Mouse (Mus musculus) liver, embryonic 11.5 days (tissue): ENCODE measurements around the gene Arfip1. TPM values are rescaled to one million over a fixed set of nuclear protein-coding genes. Genes with fewer than 3 reads are reported as not detected.

ENCODE experiments used
- ATAC-seq: fragments of 200-750 bp; cut with Nextera tagmentation; replicated peaks from 2 replicates; pipeline ENCODE4 v1.8.0; 2017; ENCODE audit warnings: moderate number of reproducible peaks, mild to moderate bottlenecking, moderate TSS enrichment, moderate library complexity; ENCODE audit not compliant: low FRiP score
- DNase-seq: peaks from one replicate; pipeline ENCODE4 v3.0.0-alpha.2; 2017; ENCODE audit warnings: low spot score
- H3K27ac ChIP-seq: fragments of 300-500 bp; sonication (generic); 2 replicates; pipeline ENCODE4 v1.5.1; 2014; ENCODE audit warnings: mild to moderate bottlenecking, low read depth, low read length, control low read depth
- H3K27me3 ChIP-seq: fragments of 300-500 bp; sonication (generic); replicated peaks from 2 replicates; pipeline ENCODE4 v1.6.1; 2014; ENCODE audit warnings: low read length, mixed read lengths; ENCODE audit not compliant: control insufficient read depth, insufficient read depth
- H3K36me3 ChIP-seq: fragments of 300-500 bp; sonication (generic); 2 replicates; pipeline ENCODE4 v1.6.1; 2014; ENCODE audit warnings: mild to moderate bottlenecking, low read length, moderate library complexity, mixed read lengths; ENCODE audit not compliant: control insufficient read depth, insufficient read depth
- H3K4me1 ChIP-seq: fragments of 300-500 bp; sonication (generic); replicated peaks from 2 replicates; pipeline ENCODE4 v1.6.1; 2014; ENCODE audit warnings: low read length, mixed read lengths; ENCODE audit not compliant: control insufficient read depth, insufficient read depth
- H3K4me2 ChIP-seq: fragments of 300-500 bp; sonication (generic); 2 replicates; pipeline ENCODE4 v1.6.1; 2014; ENCODE audit warnings: mild to moderate bottlenecking, control low read depth, moderate library complexity
- H3K4me3 ChIP-seq: fragments of 300-500 bp; sonication (generic); 2 replicates; pipeline ENCODE4 v1.5.1; 2014; ENCODE audit warnings: low read depth, low read length, control low read depth
- H3K9ac ChIP-seq: fragments of 300-500 bp; sonication (generic); 2 replicates; pipeline ENCODE4 v1.6.1; 2014; ENCODE audit warnings: low read depth, low read length, control low read depth
- H3K9me3 ChIP-seq: fragments of 300-500 bp; sonication (generic); 2 replicates; pipeline ENCODE4 v1.6.1; 2016; ENCODE audit warnings: low read length, inconsistent platforms, mixed read lengths; ENCODE audit not compliant: control insufficient read depth
- WGBS: fragments of 180-500 bp; shearing (Covaris S2); extraction: QIAGEN DNeasy Blood & Tissue Kit; methylation state at CpG from one replicate; pipeline ENCODE4 v1.1.7; 2014; 5-methylcytosine and 5-hydroxymethylcytosine counted together
- polyA plus RNA-seq: library from polyadenylated mRNA; unstranded; fragments of >200 nt; fragmentation: Nextera tagmentation; extraction: Ambion mirVana; gene quantifications from 2 replicates; pipeline ENCODE4 v1.2.1, GENCODE M21; 2014

Arfip1 gene
- polyA plus RNA-seq, 1 experiment from 2014 or later, result 30.9 TPM

- H3K9me3 ChIP-seq, result no peaks in the 10 kb centered on the region
- ATAC-seq, result no peak
Observed at GRCm38 (mm10) chr3:84593274-84593673, 10.8 kb upstream of the Arfip1 start, which contains the start of gene Tigd4. TSS of gene Tigd4 (plus strand) at chr3:84593574.

GRCm38 (mm10) chr3:84586736-84587135 lies 4.3 kb upstream of the Arfip1 start:
- Histone ChIP-seq H3K4me3 (no peak overlapping the region), H3K9ac (no peak overlapping the region), H3K27me3 (no peaks in the 10 kb centered on the region), H3K27ac (no peak overlapping the region), H3K9me3 (no peaks in the 10 kb centered on the region), H3K4me1 (no peaks in the 10 kb centered on the region), H3K4me2 (no peak overlapping the region), H3K36me3 (no peaks in the 10 kb centered on the region)
- DNase-seq (no peak), ATAC-seq (no peak)
- 29% methylated on average over 5 of the region's 5 CpGs for WGBS

More at GRCm38 (mm10) chr3:84593274-84593673, 10.8 kb upstream of the Arfip1 start, which contains the start of gene Tigd4:
- H3K27me3 ChIP-seq, result peaks cover 19% of the 10 kb centered on the region
- no peak for DNase-seq
- H3K27ac ChIP-seq, result no peak within 1 kb of the TSS
- no peak within 1 kb of the TSS for H3K4me3 ChIP-seq
- H3K9ac ChIP-seq, result no peak within 1 kb of the TSS
- no peak within 1 kb of the TSS for H3K4me2 ChIP-seq
- H3K4me1 ChIP-seq, result no peaks in the 10 kb centered on the region
- H3K36me3 ChIP-seq, result no peaks in the 10 kb centered on the region
- WGBS, result 79% methylated on average over 2 of the region's 2 CpGs

- H3K4me3 ChIP-seq, result peak overlapping the region; percentile 73
- ATAC-seq, result no peak; the same call in 1 of the 2 replicates
- DNase-seq, result no peak
- H3K36me3 ChIP-seq, result no peaks in the 10 kb centered on the region
- H3K4me1 ChIP-seq, result peaks cover 10% of the 10 kb centered on the region
- no peaks in the 10 kb centered on the region for H3K9me3 ChIP-seq
- H3K27me3 ChIP-seq, result no peaks in the 10 kb centered on the region
- peak overlapping the region; percentile 87 for H3K4me2 ChIP-seq
- 0 out of 2 replicates have a peak overlapping the region, but pooled peaks have one; percentile 15 for H3K9ac ChIP-seq
- H3K27ac ChIP-seq, result no peak overlapping the region
- under 1% methylated on average over 27 of the region's 27 CpGs for WGBS
Observed at GRCm38 (mm10) chr3:84582913-84583276, 470 bp upstream of the Arfip1 start.

- no peak for DNase-seq
- WGBS, result 0% methylated on average over 4 of the region's 4 CpGs
- no peaks in the 10 kb centered on the region for H3K27me3 ChIP-seq
- no peaks in the 10 kb centered on the region for H3K36me3 ChIP-seq
- H3K9ac ChIP-seq, result peak overlapping the region; percentile 77
- H3K4me2 ChIP-seq, result peak overlapping the region; percentile 87
- H3K4me3 ChIP-seq, result peak overlapping the region; percentile 73
- H3K27ac ChIP-seq, result peak overlapping the region; percentile 76
- H3K9me3 ChIP-seq, result no peaks in the 10 kb centered on the region
- no peak for ATAC-seq
- peaks cover 10% of the 10 kb centered on the region for H3K4me1 ChIP-seq
Observed at GRCm38 (mm10) chr3:84581696-84582022, 766 bp downstream of the Arfip1 start.

GRCm38 (mm10) chr3:84580716-84581115 lies 1.7 kb downstream of the Arfip1 start:
- H3K4me2 ChIP-seq, result peak overlapping the region; percentile 87
- no peak for ATAC-seq
- H3K27me3 ChIP-seq, result no peaks in the 10 kb centered on the region
- no peaks in the 10 kb centered on the region for H3K36me3 ChIP-seq
- WGBS, result 33% methylated on average over 4 of the region's 4 CpGs
- peak overlapping the region; percentile 73; the same call in 1 of the 2 replicates for H3K4me3 ChIP-seq
- peaks cover 10% of the 10 kb centered on the region for H3K4me1 ChIP-seq
- no peak overlapping the region for H3K9ac ChIP-seq
- DNase-seq, result no peak
- no peaks in the 10 kb centered on the region for H3K9me3 ChIP-seq
- no peak overlapping the region for H3K27ac ChIP-seq

GRCm38 (mm10) chr3:84570501-84570900 lies 11.9 kb downstream of the Arfip1 start:
- no peaks in the 10 kb centered on the region for H3K36me3 ChIP-seq
- ATAC-seq, result no peak
- WGBS, result 54% methylated on average over 3 of the region's 3 CpGs

GRCm38 (mm10) chr3:84569587-84569986 lies 12.8 kb downstream of the Arfip1 start:
- Histone ChIP-seq H3K4me1 (peaks cover 11% of the 10 kb centered on the region), H3K27me3 (no peaks in the 10 kb centered on the region), H3K9ac (no peak overlapping the region), H3K9me3 (no peaks in the 10 kb centered on the region), H3K36me3 (no peaks in the 10 kb centered on the region), H3K4me2 (no peak overlapping the region), H3K27ac (no peak overlapping the region), H3K4me3 (no peak overlapping the region)
- ATAC-seq (no peak), DNase-seq (no peak)
- WGBS, result 80% methylated on average over 6 of the region's 6 CpGs

More at GRCm38 (mm10) chr3:84570501-84570900, 11.9 kb downstream of the Arfip1 start:
- Histone ChIP-seq H3K4me2 (no peak overlapping the region), H3K9ac (no peak overlapping the region), H3K4me3 (no peak overlapping the region), H3K27ac (no peak overlapping the region), H3K27me3 (no peaks in the 10 kb centered on the region), H3K9me3 (no peaks in the 10 kb centered on the region), H3K4me1 (peaks cover 11% of the 10 kb centered on the region)
- DNase-seq, result no peak

GRCm38 (mm10) chr3:84568540-84568939 lies 13.9 kb downstream of the Arfip1 start:
- H3K4me2 ChIP-seq, result no peak overlapping the region
- H3K36me3 ChIP-seq, result no peaks in the 10 kb centered on the region
- ATAC-seq (no peak), DNase-seq (no peak)
- no peaks in the 10 kb centered on the region for H3K27me3 ChIP-seq
- no peak overlapping the region for H3K9ac ChIP-seq
- no peaks in the 10 kb centered on the region for H3K9me3 ChIP-seq
- H3K4me3 ChIP-seq, result no peak overlapping the region
- 94% methylated on average over 6 of the region's 6 CpGs for WGBS
- no peak overlapping the region for H3K27ac ChIP-seq
- peaks cover 11% of the 10 kb centered on the region for H3K4me1 ChIP-seq

- H3K27ac ChIP-seq, result no peak overlapping the region
- DNase-seq (no peak), ATAC-seq (peak; percentile 58; the same call in 1 of the 2 replicates)
- H3K9me3 ChIP-seq, result no peaks in the 10 kb centered on the region
- H3K9ac ChIP-seq, result no peak overlapping the region
- H3K4me3 ChIP-seq, result no peak overlapping the region
- no peaks in the 10 kb centered on the region for H3K27me3 ChIP-seq
- no peak overlapping the region for H3K4me2 ChIP-seq
- 53% methylated on average over 4 of the region's 4 CpGs for WGBS
- no peaks in the 10 kb centered on the region; the same call in 1 of the 2 replicates for H3K4me1 ChIP-seq
- no peaks in the 10 kb centered on the region for H3K36me3 ChIP-seq
Observed at GRCm38 (mm10) chr3:84563415-84563814, 19.0 kb downstream of the Arfip1 start.
